Comparison of ENCODE assay signal across 25 mouse cellular contexts in genomic region chr19:55337066-55337465, GRCm38 (mm10). TPM values are rescaled to one million over a fixed set of nuclear protein-coding genes. Genes with fewer than 3 reads are reported as not detected.
A peak's percentile ranks its signal among the peaks of the same experiment; 100 is the strongest.
DNase-seq lines count a peak whose midpoint lies in the region; ATAC-seq and TF ChIP-seq lines count a peak whose summit lies in the region.
"Had no signal": no experiment of that assay in that cellular context is flagged by ENCODE, and none has a peak within 500 bp of the region (broad histone marks: within the 10 kb centered on the region; RNA-seq: fewer than 3 reads in every experiment).

No protein-coding gene starts in this region.

- TF ChIP-seq CTCF in gastrocnemius, adult 2 months (IDR thresholded peaks at IDR 0.05): no peak
- no peak for TF ChIP-seq CTCF in brain, embryonic 14.5 days (IDR thresholded peaks at IDR 0.05; ENCODE audit: borderline replicate concordance, extremely low read depth, insufficient read depth, insufficient read length)

- H3K9ac ChIP-seq in midbrain, embryonic 12.5 days (replicated peaks): no peak overlapping the region
- no peak overlapping the region for H3K9ac ChIP-seq in midbrain, embryonic 11.5 days (ENCODE audit: low read length)
- H3K9ac ChIP-seq in liver, embryonic 11.5 days (ENCODE audit: low read depth, low read length): no peak overlapping the region
- H3K9ac ChIP-seq: forebrain, embryonic 13.5 days; hindbrain, embryonic 13.5 days; intestine, embryonic 15.5 days had no signal

- no peak for TF ChIP-seq POLR2A in brain, embryonic 14.5 days (IDR thresholded peaks at IDR 0.05; ENCODE audit: borderline replicate concordance, extremely low read depth, insufficient read depth, insufficient read length, poor library complexity, severe bottlenecking)

- no peak overlapping the region for H3K4me2 ChIP-seq in midbrain, embryonic 12.5 days (replicated peaks)
- no peak overlapping the region for H3K4me2 ChIP-seq in midbrain, embryonic 11.5 days
- no peak overlapping the region for H3K4me2 ChIP-seq in liver, embryonic 11.5 days
- H3K4me2 ChIP-seq: forebrain, embryonic 13.5 days; heart, embryonic 11.5 days; hindbrain, embryonic 13.5 days; intestine, embryonic 15.5 days had no signal

- DNase-seq in gastrocnemius, adult 2 months: peak; percentile 51
- no peak for DNase-seq in gastrocnemius, postnatal 25 days
- DNase-seq in midbrain, embryonic 11.5 days (ENCODE audit: low spot score, missing footprints): no peak
- DNase-seq in NIH3T3 (ENCODE audit: low read depth): peak; percentile 36
- DNase-seq in brain, embryonic 14.5 days (ENCODE audit: low read depth): peak; percentile 38
- no peak for DNase-seq in frontal cortex, postnatal 10 days (ENCODE audit: low spot score in 2 of 2)
- DNase-seq in liver, embryonic 11.5 days (ENCODE audit: low spot score): no peak
- DNase-seq: adrenal gland, adult 2 months; adrenal gland, postnatal 14 days; B cell, adult 2 months; cerebellum, adult 18-20 months; cerebellum, adult 9-10 months; cerebellum, postnatal 14 days; gastrocnemius, postnatal 10 days; heart, adult 2 months had no signal

- H3K27me3 ChIP-seq in midbrain, embryonic 12.5 days: no peaks in the 10 kb centered on the region
- no peaks in the 10 kb centered on the region for H3K27me3 ChIP-seq in midbrain, embryonic 11.5 days (ENCODE audit: control insufficient read depth, insufficient read depth, low read length)
- H3K27me3 ChIP-seq in liver, embryonic 11.5 days (replicated peaks; ENCODE audit: control insufficient read depth, insufficient read depth, low read length): no peaks in the 10 kb centered on the region
- H3K27me3 ChIP-seq: CH12.LX; forebrain, embryonic 13.5 days; hindbrain, embryonic 13.5 days; intestine, embryonic 15.5 days had no signal

- intact Hi-C loops in gastrocnemius, adult 2 months (cut with DNase I): loop anchor here (5.0 to 10.0 kb wide), 3 partner anchors 548 to 918 kb away; no protein-coding TSS in a partner anchor

- H3K4me3 ChIP-seq in gastrocnemius, adult 2 months: peak overlapping the region; percentile 35
- no peak overlapping the region for H3K4me3 ChIP-seq in midbrain, embryonic 12.5 days
- no peak overlapping the region for H3K4me3 ChIP-seq in midbrain, embryonic 11.5 days (ENCODE audit: low read depth, low read length)
- no peak overlapping the region for H3K4me3 ChIP-seq in liver, embryonic 11.5 days (ENCODE audit: low read depth, low read length)
- H3K4me3 ChIP-seq: forebrain, embryonic 10.5 days; forebrain, embryonic 13.5 days; heart, adult 2 months; hindbrain, embryonic 13.5 days; intestine, embryonic 15.5 days had no signal

- ATAC-seq in midbrain, embryonic 12.5 days (ENCODE audit: low FRiP score, low read depth): no peak
- ATAC-seq in midbrain, embryonic 11.5 days (ENCODE audit: low FRiP score): no peak
- no peak for ATAC-seq in liver, embryonic 11.5 days (replicated peaks; ENCODE audit: low FRiP score)
- ATAC-seq: forebrain, embryonic 13.5 days; forebrain, embryonic 16.5 days; hindbrain, embryonic 16.5 days; intestine, embryonic 15.5 days had no signal

- no peaks in the 10 kb centered on the region for H3K36me3 ChIP-seq in midbrain, embryonic 12.5 days
- H3K36me3 ChIP-seq in midbrain, embryonic 11.5 days (ENCODE audit: control insufficient read depth, insufficient read depth, low read length): no peaks in the 10 kb centered on the region
- H3K36me3 ChIP-seq in liver, embryonic 11.5 days (ENCODE audit: control insufficient read depth, insufficient read depth, low read length): no peaks in the 10 kb centered on the region
- H3K36me3 ChIP-seq: hindbrain, embryonic 13.5 days; intestine, embryonic 15.5 days had no signal

- no peaks in the 10 kb centered on the region for H3K9me3 ChIP-seq in midbrain, embryonic 12.5 days
- H3K9me3 ChIP-seq in midbrain, embryonic 11.5 days (ENCODE audit: control insufficient read depth, low read length): no peaks in the 10 kb centered on the region
- H3K9me3 ChIP-seq in liver, embryonic 11.5 days (ENCODE audit: control insufficient read depth, low read length): no peaks in the 10 kb centered on the region
- H3K9me3 ChIP-seq: forebrain, embryonic 10.5 days; forebrain, embryonic 13.5 days; G1E; hindbrain, embryonic 13.5 days; intestine, embryonic 15.5 days had no signal

- no peak overlapping the region for H3K27ac ChIP-seq in gastrocnemius, adult 2 months
- H3K27ac ChIP-seq in midbrain, embryonic 12.5 days (replicated peaks): 0 out of 2 replicates have a peak overlapping the region, but pooled peaks have one; percentile 30
- H3K27ac ChIP-seq in midbrain, embryonic 11.5 days (ENCODE audit: low read depth, low read length): no peak overlapping the region
- H3K27ac ChIP-seq in liver, embryonic 11.5 days (ENCODE audit: low read depth, low read length): no peak overlapping the region
- H3K27ac ChIP-seq: forebrain, embryonic 10.5 days; forebrain, embryonic 13.5 days; heart, adult 2 months; hindbrain, embryonic 13.5 days; intestine, embryonic 15.5 days had no signal

- WGBS in midbrain, embryonic 12.5 days: 67% methylated on average over 9 of the region's 9 CpGs
- 80% methylated on average over 9 of the region's 9 CpGs for WGBS in midbrain, embryonic 11.5 days
- 88% methylated on average over 9 of the region's 9 CpGs for WGBS in liver, embryonic 11.5 days

- H3K4me1 ChIP-seq in midbrain, embryonic 12.5 days: no peaks in the 10 kb centered on the region; the same call in 1 of the 2 replicates
- peaks cover 2% of the 10 kb centered on the region; the same call in 1 of the 2 replicates for H3K4me1 ChIP-seq in midbrain, embryonic 11.5 days (ENCODE audit: control insufficient read depth, insufficient read depth, low read length)
- peaks cover 6% of the 10 kb centered on the region; the same call in 1 of the 2 replicates for H3K4me1 ChIP-seq in liver, embryonic 11.5 days (replicated peaks; ENCODE audit: control insufficient read depth, insufficient read depth, low read length)
- H3K4me1 ChIP-seq: intestine, embryonic 15.5 days had no signal

RNA-seq across cellular contexts. Expression of gene Vti1a, which starts 21.0 kb away (rescaled TPM):
- 10 to 100 TPM; 18.9 to 20.3 TPM for total RNA-seq in gastrocnemius, adult 2 months (2021)
- 10 to 100 TPM; 16.0 to 16.2 TPM for total RNA-seq in gastrocnemius, postnatal 25 days (2021)
- polyA plus RNA-seq in midbrain, embryonic 12.5 days (2016; fragmentation: Nextera tagmentation; extraction: Ambion mirVana): 34.1 TPM in 2 replicates
- 27.1 and 28.2 TPM in 2 replicates for polyA plus RNA-seq in midbrain, embryonic 11.5 days (2014; fragmentation: Nextera tagmentation; extraction: Ambion mirVana)
- polyA plus RNA-seq in brain, embryonic 14.5 days (2012; rRNA removed): 16.7 and 23.5 TPM in 2 replicates
- 26.4 and 30.1 TPM in 2 replicates for polyA plus RNA-seq in liver, embryonic 11.5 days (2014; fragmentation: Nextera tagmentation; extraction: Ambion mirVana)

RNA-seq across cellular contexts. Expression of gene Zdhhc6, which starts 21.2 kb away (rescaled TPM):
- total RNA-seq in gastrocnemius, adult 2 months (2021): 10 to 100 TPM; 19.6 to 23.3 TPM
- 10 to 100 TPM; 16.1 to 20.5 TPM for total RNA-seq in gastrocnemius, postnatal 25 days (2021)
- 96.5 and 99.5 TPM in 2 replicates for polyA plus RNA-seq in midbrain, embryonic 12.5 days (2016; fragmentation: Nextera tagmentation; extraction: Ambion mirVana)
- polyA plus RNA-seq in midbrain, embryonic 11.5 days (2014; fragmentation: Nextera tagmentation; extraction: Ambion mirVana): 112 and 116 TPM in 2 replicates
- 21.0 and 27.6 TPM in 2 replicates for polyA plus RNA-seq in brain, embryonic 14.5 days (2012; rRNA removed)
- 120 and 124 TPM in 2 replicates for polyA plus RNA-seq in liver, embryonic 11.5 days (2014; fragmentation: Nextera tagmentation; extraction: Ambion mirVana)

Comparison
In these comparisons a context has a peak if more than half of its experiments do, and no peak if none do; other contexts are left out.
1. DNase-seq: peak in gastrocnemius, adult 2 months (single experiment), NIH3T3 (single experiment) and brain, embryonic 14.5 days (single experiment); none in gastrocnemius, postnatal 25 days (single experiment), midbrain, embryonic 11.5 days (single experiment), frontal cortex, postnatal 10 days (0 of 2) and liver, embryonic 11.5 days (single experiment).